Comparison of ENCODE assay signal across 8 mouse cellular contexts in the genomic region with DNA sequence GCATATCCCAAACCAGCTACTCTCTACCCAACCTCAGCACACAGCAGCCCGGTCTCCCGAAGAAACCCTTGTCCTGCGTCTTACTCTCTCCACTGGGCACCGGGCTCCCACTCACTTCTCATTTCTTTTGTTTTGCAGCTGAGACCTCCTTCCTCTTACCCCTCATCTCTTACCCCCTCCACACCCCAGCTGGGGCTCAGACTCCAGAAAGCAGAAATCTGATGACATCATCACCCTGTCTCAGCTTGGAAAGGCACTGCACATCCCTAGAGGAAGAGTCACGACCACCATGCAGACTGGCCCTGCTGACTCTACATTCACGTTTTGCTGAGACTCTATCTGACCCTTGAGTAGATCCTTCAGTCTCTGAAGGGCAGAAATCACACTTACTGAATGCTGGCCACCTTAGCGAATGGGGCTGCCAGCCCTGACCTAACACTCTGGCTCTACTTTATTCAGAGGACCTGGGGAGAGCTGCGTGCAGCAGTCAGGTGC. TPM values are rescaled to one million over a fixed set of nuclear protein-coding genes. Genes with fewer than 3 reads are reported as not detected.
DNase-seq lines count a peak whose midpoint lies in the region; ATAC-seq and TF ChIP-seq lines count a peak whose summit lies in the region.

No protein-coding gene starts in this region.

- H3K27me3 ChIP-seq in lung, embryonic 14.5 days (ENCODE audit: insufficient read depth, low read length): no peaks in the 10 kb centered on the region
- H3K27me3 ChIP-seq in midbrain, embryonic 15.5 days (replicated peaks): no peaks in the 10 kb centered on the region

- H3K27ac ChIP-seq in lung, embryonic 14.5 days (ENCODE audit: low read depth): peak overlapping the region; percentile 95; the same call in 1 of the 2 replicates
- peak overlapping the region; percentile 90 for H3K27ac ChIP-seq in midbrain, embryonic 15.5 days

- ATAC-seq in lung, embryonic 14.5 days (ENCODE audit: insufficient read depth): peak; percentile 0; the same call in 1 of the 2 replicates
- peak; percentile 55 for ATAC-seq in common myeloid progenitor, adult 5-6 weeks (replicated peaks; ENCODE audit: low read depth, poor library complexity, severe bottlenecking)
- ATAC-seq in inflammation-experienced regulatory T-cells, adult 6 months: peak; percentile 18
- ATAC-seq in midbrain, embryonic 15.5 days (replicated peaks): peak; percentile 38; the same call in 1 of the 2 replicates

- peak overlapping the region; percentile 76 for H3K9ac ChIP-seq in lung, embryonic 14.5 days
- peak overlapping the region; percentile 44 for H3K9ac ChIP-seq in midbrain, embryonic 15.5 days

- TF ChIP-seq CTCF in lung, embryonic 14.5 days (IDR thresholded peaks at IDR 0.05; ENCODE audit: low read depth): no peak

- DNase-seq in lung, embryonic 14.5 days: peak; percentile 43
- DNase-seq in lung, adult 18-20 months: no peak
- DNase-seq in adrenal gland, adult 18-20 months (ENCODE audit: low spot score in 2 of 2): no peak
- DNase-seq in gastrocnemius, postnatal 36 days: no peak
- DNase-seq in gastrocnemius, postnatal 25 days: no peak

- peaks cover 44% of the 10 kb centered on the region for H3K36me3 ChIP-seq in lung, embryonic 14.5 days (ENCODE audit: insufficient read depth)
- peaks cover 12% of the 10 kb centered on the region; the same call in 1 of the 2 replicates for H3K36me3 ChIP-seq in midbrain, embryonic 15.5 days (replicated peaks)

- H3K4me1 ChIP-seq in lung, embryonic 14.5 days (ENCODE audit: insufficient read depth): peaks cover 11% of the 10 kb centered on the region
- H3K4me1 ChIP-seq in midbrain, embryonic 15.5 days: peaks cover 27% of the 10 kb centered on the region

- peak overlapping the region; percentile 79 for H3K4me2 ChIP-seq in lung, embryonic 14.5 days
- H3K4me2 ChIP-seq in midbrain, embryonic 15.5 days: peak overlapping the region; percentile 62

- 41% methylated on average over 8 of the region's 8 CpGs for WGBS in lung, embryonic 14.5 days
- WGBS in midbrain, embryonic 15.5 days: 30% methylated on average over 8 of the region's 8 CpGs

- intact Hi-C loops in gastrocnemius, postnatal 36 days (cut with DNase I): loop anchor here (1.0 kb wide), 2 partner anchors 20 to 43 kb away; no protein-coding TSS in a partner anchor

- H3K4me3 ChIP-seq in lung, embryonic 14.5 days (ENCODE audit: low read depth, low read length): peak overlapping the region; percentile 60
- peak overlapping the region; percentile 56 for H3K4me3 ChIP-seq in midbrain, embryonic 15.5 days

- no peaks in the 10 kb centered on the region for H3K9me3 ChIP-seq in lung, embryonic 14.5 days (ENCODE audit: low read depth, low read length)
- H3K9me3 ChIP-seq in midbrain, embryonic 15.5 days: no peaks in the 10 kb centered on the region

RNA-seq across cellular contexts. Expression of gene Trim65, which starts 0.9 kb away (rescaled TPM):
- polyA plus RNA-seq in lung, embryonic 14.5 days (2014; fragmentation: Nextera tagmentation; extraction: Ambion mirVana): 3.7 and 3.9 TPM in 2 replicates
- 9.9 and 12.5 TPM in 2 replicates for total RNA-seq in common myeloid progenitor, adult 5-6 weeks (2017)
- 10 to 100 TPM in 2 of 3 experiments, 1 to 10 TPM in 1; 9.5 to 13.3 (median 11.4) TPM for polyA plus RNA-seq in inflammation-experienced regulatory T-cells, adult 6 months (2017; shearing (Covaris generic))
- polyA plus RNA-seq in midbrain, embryonic 15.5 days (2015; fragmentation: Nextera tagmentation; extraction: Ambion mirVana): 2.7 and 3.1 TPM in 2 replicates
- 10 to 100 TPM; 12.9 to 13.1 TPM for total RNA-seq in adrenal gland, adult 18-20 months (2021)
- 1 to 10 TPM; 4.1 to 4.8 TPM for total RNA-seq in gastrocnemius, postnatal 36 days (2021)
- total RNA-seq in gastrocnemius, postnatal 25 days (2021): 1 to 10 TPM; 5.1 to 5.4 TPM

RNA-seq across cellular contexts. Expression of gene Trim47, which starts 3.0 kb away (rescaled TPM):
- 12.7 and 13.2 TPM in 2 replicates for polyA plus RNA-seq in lung, embryonic 14.5 days (2014; fragmentation: Nextera tagmentation; extraction: Ambion mirVana)
- total RNA-seq in common myeloid progenitor, adult 5-6 weeks (2017): 5.8 and 11.3 TPM in 2 replicates
- under 1 TPM in 1 of 3 experiments, not detected in 2; 0.39 TPM for polyA plus RNA-seq in inflammation-experienced regulatory T-cells, adult 6 months (2017; shearing (Covaris generic))
- polyA plus RNA-seq in midbrain, embryonic 15.5 days (2015; fragmentation: Nextera tagmentation; extraction: Ambion mirVana): 10.5 and 12.2 TPM in 2 replicates
- total RNA-seq in adrenal gland, adult 18-20 months (2021): 10 to 100 TPM; 14.6 to 23.5 TPM
- total RNA-seq in gastrocnemius, postnatal 36 days (2021): 1 to 10 TPM; 9.1 to 9.3 TPM
- 10 to 100 TPM in 1 of 2 experiments, 1 to 10 TPM in 1; 7.9 to 14.5 TPM for total RNA-seq in gastrocnemius, postnatal 25 days (2021)

RNA-seq across cellular contexts. Expression of gene Mrpl38, which starts 8.6 kb away (rescaled TPM):
- polyA plus RNA-seq in lung, embryonic 14.5 days (2014; fragmentation: Nextera tagmentation; extraction: Ambion mirVana): 89.3 and 91.9 TPM in 2 replicates
- 38.7 and 40.5 TPM in 2 replicates for total RNA-seq in common myeloid progenitor, adult 5-6 weeks (2017)
- 10 to 100 TPM; 14.3 to 30.6 (median 28.0) TPM for polyA plus RNA-seq in inflammation-experienced regulatory T-cells, adult 6 months (2017; shearing (Covaris generic))
- 81.7 and 85.1 TPM in 2 replicates for polyA plus RNA-seq in midbrain, embryonic 15.5 days (2015; fragmentation: Nextera tagmentation; extraction: Ambion mirVana)
- 100 to 1,000 TPM; 106 to 115 TPM for total RNA-seq in adrenal gland, adult 18-20 months (2021)
- 10 to 100 TPM; 49.4 to 49.9 TPM for total RNA-seq in gastrocnemius, postnatal 36 days (2021)
- total RNA-seq in gastrocnemius, postnatal 25 days (2021): 10 to 100 TPM; 48.7 to 50.8 TPM

RNA-seq across cellular contexts. Expression of gene Fbf1, which starts 37.9 kb away (rescaled TPM):
- polyA plus RNA-seq in lung, embryonic 14.5 days (2014; fragmentation: Nextera tagmentation; extraction: Ambion mirVana): 30.9 and 35.2 TPM in 2 replicates
- 20.2 and 21.7 TPM in 2 replicates for total RNA-seq in common myeloid progenitor, adult 5-6 weeks (2017)
- 1 to 10 TPM; 3.2 to 3.5 (median 3.3) TPM for polyA plus RNA-seq in inflammation-experienced regulatory T-cells, adult 6 months (2017; shearing (Covaris generic))
- 69.2 and 78.4 TPM in 2 replicates for polyA plus RNA-seq in midbrain, embryonic 15.5 days (2015; fragmentation: Nextera tagmentation; extraction: Ambion mirVana)
- total RNA-seq in adrenal gland, adult 18-20 months (2021): 10 to 100 TPM; 30.9 to 42.1 TPM
- total RNA-seq in gastrocnemius, postnatal 36 days (2021): 1 to 10 TPM; 9.3 to 9.8 TPM
- 10 to 100 TPM in 1 of 2 experiments, 1 to 10 TPM in 1; 8.8 to 11.4 TPM for total RNA-seq in gastrocnemius, postnatal 25 days (2021)

RNA-seq across cellular contexts. Expression of gene Wbp2, which starts 43.2 kb away (rescaled TPM):
- polyA plus RNA-seq in lung, embryonic 14.5 days (2014; fragmentation: Nextera tagmentation; extraction: Ambion mirVana): 66.5 and 69.8 TPM in 2 replicates
- 26.2 and 32.7 TPM in 2 replicates for total RNA-seq in common myeloid progenitor, adult 5-6 weeks (2017)
- 100 to 1,000 TPM; 153 to 156 (median 154) TPM for polyA plus RNA-seq in inflammation-experienced regulatory T-cells, adult 6 months (2017; shearing (Covaris generic))
- polyA plus RNA-seq in midbrain, embryonic 15.5 days (2015; fragmentation: Nextera tagmentation; extraction: Ambion mirVana): 165 and 173 TPM in 2 replicates
- total RNA-seq in adrenal gland, adult 18-20 months (2021): 100 to 1,000 TPM; 163 to 187 TPM
- 10 to 100 TPM; 70.1 to 71.0 TPM for total RNA-seq in gastrocnemius, postnatal 36 days (2021)
- total RNA-seq in gastrocnemius, postnatal 25 days (2021): 10 to 100 TPM; 58.1 to 64.4 TPM

Comparison
In these comparisons a context has a peak if more than half of its experiments do, and no peak if none do; other contexts are left out.
1. ATAC-seq: peak in every context shown above with its lines; median percentile 55 in common myeloid progenitor, adult 5-6 weeks; 38 in midbrain, embryonic 15.5 days; 18 in inflammation-experienced regulatory T-cells, adult 6 months; 0 in lung, embryonic 14.5 days.